Mouse (Mus musculus) forebrain, embryonic 11.5 days (tissue): ENCODE data around the gene Dnajc27. TPM values are rescaled to one million over a fixed set of nuclear protein-coding genes. Genes with fewer than 3 reads are reported as not detected.

Source experiments
- ATAC-seq: fragments of 200-750 bp; cut with Nextera tagmentation; replicated peaks from 2 replicates; pipeline ENCODE4 v1.8.0; 2017; ENCODE audit warnings: moderate TSS enrichment; ENCODE audit not compliant: low FRiP score
- DNase-seq: peaks from one replicate; pipeline ENCODE4 v3.0.0-alpha.2; 2017; ENCODE audit warnings: low spot score
- H3K27ac ChIP-seq: fragments of 300-500 bp; sonication (generic); 2 replicates; pipeline ENCODE4 v1.5.1; 2014; ENCODE audit warnings: low read depth, low read length
- H3K27me3 ChIP-seq: fragments of 300-500 bp; sonication (generic); 2 replicates; pipeline ENCODE4 v1.6.1; 2014; ENCODE audit warnings: mild to moderate bottlenecking, low read length, mixed read lengths; ENCODE audit not compliant: control insufficient read depth, insufficient read depth
- H3K36me3 ChIP-seq: fragments of 300-500 bp; sonication (generic); 2 replicates; pipeline ENCODE4 v1.6.1; 2014; ENCODE audit warnings: mild to moderate bottlenecking, low read length, moderate library complexity, mixed read lengths; ENCODE audit not compliant: control insufficient read depth, insufficient read depth
- H3K4me1 ChIP-seq: fragments of 300-500 bp; sonication (generic); replicated peaks from 2 replicates; pipeline ENCODE4 v1.6.1; 2014; ENCODE audit warnings: low read length, mixed read lengths; ENCODE audit not compliant: control insufficient read depth, insufficient read depth
- H3K4me2 ChIP-seq: fragments of 300-500 bp; sonication (generic); 2 replicates; pipeline ENCODE4 v1.6.1; 2014; ENCODE audit warnings: low read depth, mild to moderate bottlenecking, low read length, moderate library complexity, mixed read lengths; ENCODE audit not compliant: severe bottlenecking
- H3K4me3 ChIP-seq: fragments of 300-500 bp; sonication (generic); 2 replicates; pipeline ENCODE4 v1.5.1; 2014; ENCODE audit warnings: low read depth, low read length
- H3K9ac ChIP-seq: fragments of 300-500 bp; sonication (generic); 2 replicates; pipeline ENCODE4 v1.6.1; 2014; ENCODE audit warnings: low read length
- H3K9me3 ChIP-seq: fragments of 300-500 bp; sonication (generic); 2 replicates; pipeline ENCODE4 v1.6.1; 2016; ENCODE audit warnings: low read length, mixed read lengths; ENCODE audit not compliant: control insufficient read depth
- WGBS: fragments of 180-500 bp; shearing (Covaris S2); extraction: QIAGEN DNeasy Blood & Tissue Kit; methylation state at CpG from one replicate; pipeline ENCODE4 v1.1.7; 2014; 5-methylcytosine and 5-hydroxymethylcytosine counted together
- polyA plus RNA-seq: library from polyadenylated mRNA; unstranded; fragments of >200 nt; fragmentation: Nextera tagmentation; extraction: Ambion mirVana; gene quantifications from 2 replicates; pipeline ENCODE4 v1.2.1, GENCODE M21; 2014

Dnajc27 gene
- polyA plus RNA-seq: 12.9 and 14.9 TPM in 2 replicates

DNA sequence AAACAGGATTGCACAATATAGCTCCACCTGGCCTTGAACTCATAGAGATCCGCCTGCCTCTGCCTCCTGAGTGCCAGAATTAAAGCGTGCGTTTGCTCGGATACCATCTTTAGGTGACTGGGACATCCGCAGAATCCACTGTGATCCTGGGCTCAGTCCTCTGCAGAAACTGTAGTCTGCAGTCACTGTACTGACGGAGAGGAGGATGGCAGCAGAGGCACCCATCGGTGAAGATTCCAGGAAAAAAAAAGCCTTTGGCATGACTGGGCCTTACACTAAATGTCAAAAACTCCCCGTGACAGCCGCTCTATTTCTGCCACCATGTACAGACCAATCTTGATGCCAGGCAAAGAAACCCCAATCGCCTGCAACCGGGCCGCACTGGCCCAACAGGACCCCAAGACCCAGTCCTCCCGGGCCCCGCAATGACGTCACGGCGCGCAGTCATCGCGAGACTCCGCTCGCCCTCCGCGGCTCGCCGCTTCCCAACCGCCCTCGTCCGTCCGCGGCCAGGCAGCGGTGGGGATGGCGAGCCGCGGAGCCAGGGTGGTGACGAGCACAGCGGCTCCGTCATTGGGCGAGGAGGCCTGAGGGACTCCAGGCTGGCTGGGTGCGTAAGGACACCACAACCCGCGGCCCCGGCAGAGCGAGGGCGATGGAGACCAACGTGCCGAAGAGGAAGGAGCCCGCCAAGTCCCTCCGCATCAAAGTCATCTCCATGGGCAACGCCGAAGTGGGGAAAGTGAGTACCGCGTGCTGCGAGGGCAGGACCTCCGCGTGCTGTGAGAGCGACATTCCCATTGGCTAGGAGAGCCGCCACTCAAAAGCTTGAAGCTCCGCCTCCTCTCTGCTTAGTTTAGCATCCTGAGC, at the start of gene Dnajc27:
Gene Dnajc27, plus strand, starts transcription at position 452 of the 870 bp plus-strand sequence.
- H3K9me3 ChIP-seq: no peaks in the 10 kb centered on the region

DNA sequence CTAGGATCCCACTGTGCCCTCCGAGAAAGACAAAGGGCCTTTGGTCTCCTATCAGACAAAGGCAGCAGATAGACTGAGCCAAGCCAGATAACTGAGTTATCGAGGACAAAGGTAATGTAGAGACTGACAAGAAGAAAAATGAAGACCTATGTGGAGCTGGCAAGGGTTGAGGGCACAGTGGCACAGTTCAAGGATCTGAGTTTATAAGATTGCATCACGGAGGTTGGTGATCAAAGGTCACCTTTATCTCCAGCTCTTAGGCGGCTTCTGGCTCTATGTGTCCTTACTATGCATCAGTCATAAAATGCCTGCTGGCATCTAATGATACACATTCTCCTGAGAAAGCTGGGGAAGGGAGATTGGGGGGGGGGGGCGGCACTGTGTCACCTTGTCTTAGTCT, 46.2 kb upstream of the Dnajc27 start:
- WGBS: 90% methylated on average over 5 of the region's 5 CpGs
- peaks cover 5% of the 10 kb centered on the region; the same call in 1 of the 2 replicates for H3K4me1 ChIP-seq
- DNase-seq (no peak), ATAC-seq (no peak)
- no peaks in the 10 kb centered on the region for H3K36me3 ChIP-seq
- H3K4me2 ChIP-seq: no peak overlapping the region
- H3K27ac ChIP-seq: no peak overlapping the region
- no peaks in the 10 kb centered on the region for H3K9me3 ChIP-seq
- no peak overlapping the region for H3K9ac ChIP-seq
- H3K27me3 ChIP-seq: no peaks in the 10 kb centered on the region
- H3K4me3 ChIP-seq: no peak overlapping the region

More for the DNA sequence above, at the start of gene Dnajc27:
- Histone ChIP-seq H3K4me2 (peak within 1 kb of the TSS; percentile 80), H3K36me3 (peaks cover under 1% of the 10 kb centered on the region; the same call in 1 of the 2 replicates), H3K4me3 (peak within 1 kb of the TSS; percentile 52), H3K9ac (peak within 1 kb of the TSS; percentile 75), H3K27me3 (no peaks in the 10 kb centered on the region), H3K4me1 (no peaks in the 10 kb centered on the region), H3K27ac (peak within 1 kb of the TSS; percentile 93)
- peak; percentile 96 for ATAC-seq
- DNase-seq: peak; percentile 97
- 6% methylated on average over 59 of the region's 59 CpGs for WGBS

DNA sequence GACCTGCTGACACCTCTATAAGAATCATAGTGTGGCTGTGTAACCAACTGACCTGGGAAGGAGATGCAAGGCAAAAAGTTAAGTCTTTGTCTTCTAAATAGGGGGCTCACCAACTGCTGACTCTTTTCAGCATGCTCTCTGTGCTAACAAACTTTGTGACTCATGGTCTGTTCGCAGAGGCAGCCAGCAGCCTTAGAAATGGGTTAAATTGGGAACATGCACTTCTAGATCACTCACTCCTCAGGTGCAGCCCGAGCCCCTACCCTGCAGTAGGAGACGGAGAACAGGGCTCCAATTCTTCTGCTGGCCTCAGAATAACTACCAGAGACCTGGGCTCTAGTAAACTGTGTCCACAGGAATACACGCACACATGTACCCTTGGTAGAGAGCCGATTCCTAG, 44.9 kb upstream of the Dnajc27 start:
- no peaks in the 10 kb centered on the region for H3K9me3 ChIP-seq
- no peak overlapping the region for H3K27ac ChIP-seq
- ATAC-seq (no peak), DNase-seq (no peak)
- H3K9ac ChIP-seq: peak overlapping the region; percentile 84
- peak overlapping the region; percentile 58 for H3K4me2 ChIP-seq
- H3K4me3 ChIP-seq: peak overlapping the region; percentile 78
- 23% methylated on average over 5 of the region's 5 CpGs for WGBS
- H3K36me3 ChIP-seq: no peaks in the 10 kb centered on the region
- no peaks in the 10 kb centered on the region for H3K27me3 ChIP-seq
- peaks cover 5% of the 10 kb centered on the region; the same call in 1 of the 2 replicates for H3K4me1 ChIP-seq

DNA sequence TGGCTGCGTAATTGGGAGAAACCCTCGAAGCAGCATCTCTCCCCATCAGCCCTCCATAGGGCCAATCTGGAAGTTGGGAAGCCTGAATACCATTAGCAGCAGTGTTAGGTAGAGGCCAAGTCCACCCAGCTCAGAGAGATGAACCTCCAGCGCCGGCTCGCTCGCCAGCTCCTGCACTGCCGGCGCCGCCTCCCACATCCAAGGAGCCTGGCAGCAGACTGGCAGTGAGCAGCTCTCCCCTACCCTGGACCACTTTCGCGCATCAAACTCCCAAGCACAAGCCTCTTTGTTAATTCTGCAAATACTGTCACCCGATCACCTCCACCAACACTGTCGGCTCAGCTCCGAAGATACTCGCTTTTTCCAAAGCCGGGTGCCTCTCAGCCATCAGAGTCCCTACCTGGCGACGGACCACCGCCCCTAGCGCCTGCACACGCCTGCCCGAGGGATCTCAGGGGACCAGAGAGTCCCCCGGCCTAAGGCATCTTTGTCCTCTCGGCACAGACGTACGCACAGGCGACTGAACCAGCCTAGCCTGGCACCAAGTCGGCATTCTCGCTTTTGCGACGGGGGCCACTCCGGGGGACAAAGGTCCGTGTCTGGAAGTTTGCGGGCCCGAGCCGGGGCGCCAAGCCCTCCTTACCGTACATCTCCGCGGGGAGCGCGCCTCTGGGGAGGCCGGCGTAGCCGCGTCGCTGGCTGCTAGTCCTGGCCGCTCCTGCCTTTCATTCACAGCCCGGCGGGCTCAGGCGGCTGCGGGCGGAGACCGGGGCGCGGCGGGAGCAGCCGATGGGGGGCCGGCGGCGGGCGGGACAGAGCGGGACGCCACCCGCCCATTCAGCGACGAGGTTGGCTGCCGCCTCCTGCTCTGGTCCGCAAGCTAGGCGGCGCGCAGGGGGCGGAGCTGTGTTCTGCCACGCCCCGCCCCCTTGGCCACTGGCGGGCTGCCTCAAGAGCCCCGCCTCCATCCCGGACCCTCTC, 44.0 kb upstream of the Dnajc27 start, which contains the start of gene Efr3b:
Gene Efr3b, minus strand, starts transcription at position 855 of the 981 bp plus-strand sequence.
- Histone ChIP-seq H3K9ac (peak within 1 kb of the TSS; percentile 84), H3K4me2 (peak within 1 kb of the TSS; percentile 58), H3K4me3 (peak within 1 kb of the TSS; percentile 78), H3K27me3 (no peaks in the 10 kb centered on the region), H3K4me1 (peaks cover 5% of the 10 kb centered on the region; the same call in 1 of the 2 replicates), H3K27ac (no peak within 1 kb of the TSS), H3K9me3 (no peaks in the 10 kb centered on the region), H3K36me3 (no peaks in the 10 kb centered on the region)
- under 1% methylated on average over 78 of the region's 78 CpGs for WGBS
- peak; percentile 98 for ATAC-seq
- peak; percentile 92 for DNase-seq

DNA sequence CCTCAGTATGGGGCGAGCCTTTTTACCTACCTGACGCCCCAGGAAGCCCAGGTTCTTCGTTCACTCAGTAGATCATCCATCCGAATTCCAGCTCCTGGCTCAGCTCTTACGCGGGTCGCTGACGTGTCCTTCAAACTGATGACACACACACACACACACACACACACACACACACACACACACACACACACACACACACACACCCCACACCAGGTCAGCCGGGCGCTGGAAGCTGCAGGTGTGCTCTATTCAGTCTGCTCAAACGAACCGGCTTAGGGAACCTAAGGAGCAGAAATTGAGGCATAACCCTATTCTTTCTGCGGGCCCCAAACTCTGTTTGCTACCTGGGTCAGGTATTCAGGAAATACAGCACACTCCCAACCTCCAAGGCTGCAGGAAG, 43.3 kb upstream of the Dnajc27 start:
- no peaks in the 10 kb centered on the region for H3K36me3 ChIP-seq
- peak overlapping the region; percentile 58 for H3K4me2 ChIP-seq
- no peak overlapping the region for H3K27ac ChIP-seq
- no peak for DNase-seq
- H3K4me3 ChIP-seq: peak overlapping the region; percentile 78
- no peaks in the 10 kb centered on the region for H3K27me3 ChIP-seq
- H3K4me1 ChIP-seq: peaks cover 5% of the 10 kb centered on the region; the same call in 1 of the 2 replicates
- H3K9ac ChIP-seq: no peak overlapping the region; the same call in 1 of the 2 replicates
- ATAC-seq: no peak
- 1% methylated on average over 13 of the region's 13 CpGs for WGBS
- no peaks in the 10 kb centered on the region for H3K9me3 ChIP-seq

DNA sequence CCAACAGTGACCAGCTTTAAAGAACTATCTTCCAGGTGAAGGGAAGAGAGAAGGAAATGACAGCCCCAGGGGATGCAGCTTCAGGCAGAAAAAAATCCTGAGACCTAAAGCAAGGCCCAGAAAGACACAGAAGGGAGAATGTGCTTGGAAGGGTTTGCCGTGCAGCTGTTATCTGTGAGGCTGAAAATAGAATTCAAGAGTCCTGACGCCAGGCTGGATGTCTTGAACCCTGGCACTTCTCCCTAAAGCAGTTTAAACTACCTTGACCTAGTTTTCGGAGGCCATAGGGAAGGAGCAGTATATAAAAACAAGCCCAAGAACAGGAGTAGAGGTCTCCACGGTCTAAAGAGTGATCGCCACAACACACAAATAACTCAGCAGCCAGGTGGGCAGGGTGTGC, 40.0 kb upstream of the Dnajc27 start:
- Histone ChIP-seq H3K9ac (no peak overlapping the region), H3K4me1 (peaks cover 5% of the 10 kb centered on the region; the same call in 1 of the 2 replicates), H3K27me3 (no peaks in the 10 kb centered on the region), H3K36me3 (no peaks in the 10 kb centered on the region), H3K4me3 (no peak overlapping the region), H3K27ac (no peak overlapping the region), H3K4me2 (no peak overlapping the region), H3K9me3 (no peaks in the 10 kb centered on the region)
- no peak for ATAC-seq
- no peak for DNase-seq
- WGBS: 80% methylated on average over 5 of the region's 5 CpGs

DNA sequence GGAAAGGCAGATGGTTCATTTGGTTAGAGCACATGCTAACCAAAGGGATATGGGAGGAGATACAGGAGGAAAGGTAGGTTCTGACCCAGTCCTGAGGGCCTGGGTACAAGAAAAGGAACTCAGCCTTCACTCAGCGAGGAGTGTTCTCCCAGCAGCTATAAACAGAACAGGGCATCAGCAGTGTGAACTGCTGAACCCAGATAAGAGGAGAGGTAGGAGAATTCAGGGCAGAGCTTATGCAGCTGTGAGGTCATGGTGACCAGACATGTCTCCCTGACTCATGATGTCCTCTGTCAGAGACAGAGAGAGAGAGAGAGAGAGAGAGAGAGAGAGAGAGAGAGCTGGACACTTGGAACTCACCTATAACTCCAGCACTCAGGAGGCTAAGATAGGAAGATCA, 36.4 kb upstream of the Dnajc27 start:
- H3K36me3 ChIP-seq: no peaks in the 10 kb centered on the region
- H3K9ac ChIP-seq: no peak overlapping the region
- H3K27ac ChIP-seq: no peak overlapping the region
- H3K4me1 ChIP-seq: no peaks in the 10 kb centered on the region
- 89% methylated on average over 1 of the region's 1 CpGs for WGBS
- DNase-seq (no peak), ATAC-seq (no peak)
- no peaks in the 10 kb centered on the region for H3K9me3 ChIP-seq
- H3K4me3 ChIP-seq: no peak overlapping the region
- no peak overlapping the region for H3K4me2 ChIP-seq
- no peaks in the 10 kb centered on the region for H3K27me3 ChIP-seq

DNA sequence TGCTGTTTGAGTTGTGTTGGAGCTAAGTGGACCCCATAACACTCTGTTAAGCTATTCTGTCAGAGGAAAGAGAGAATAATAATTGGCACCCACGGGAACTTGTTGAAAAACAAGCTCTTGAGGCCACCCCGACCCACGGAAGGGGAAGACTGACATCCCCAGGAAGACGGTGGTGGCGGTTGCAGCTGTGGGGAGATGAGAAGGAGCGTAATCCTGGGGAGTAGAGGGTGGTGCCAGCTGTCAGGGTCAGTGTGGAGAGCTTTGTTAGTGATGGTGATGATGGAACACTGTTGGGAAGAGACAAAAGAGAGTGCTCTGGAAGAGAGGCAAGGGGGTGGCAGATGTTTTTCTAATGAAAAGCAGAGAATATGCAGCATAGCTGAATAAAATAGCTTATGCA, 34.4 kb upstream of the Dnajc27 start:
- H3K9me3 ChIP-seq: no peaks in the 10 kb centered on the region
- ATAC-seq: no peak
- no peak overlapping the region for H3K4me2 ChIP-seq
- DNase-seq: no peak
- H3K4me1 ChIP-seq: no peaks in the 10 kb centered on the region
- no peak overlapping the region for H3K27ac ChIP-seq
- no peaks in the 10 kb centered on the region for H3K27me3 ChIP-seq
- no peak overlapping the region for H3K9ac ChIP-seq
- no peak overlapping the region for H3K4me3 ChIP-seq
- WGBS: 78% methylated on average over 6 of the region's 6 CpGs
- no peaks in the 10 kb centered on the region for H3K36me3 ChIP-seq
